Mouse (Mus musculus) neural tube, embryonic 14.5 days (tissue): ENCODE results near the gene Ggta1. TPM values are rescaled to one million over a fixed set of nuclear protein-coding genes. Genes with fewer than 3 reads are reported as not detected.

Experiments
- ATAC-seq: fragments of 200-750 bp; cut with Nextera tagmentation; 2 replicates; pipeline ENCODE4 v1.8.0; 2017; ENCODE audit warnings: low read depth, mild to moderate bottlenecking, moderate TSS enrichment, moderate library complexity
- H3K27ac ChIP-seq: fragments of 300-500 bp; sonication (generic); 2 replicates; pipeline ENCODE4 v1.5.1; 2014; ENCODE audit warnings: low read depth, mild to moderate bottlenecking, control low read depth, low read length, moderate library complexity, mixed read lengths
- H3K27me3 ChIP-seq: fragments of 300-500 bp; sonication (generic); 2 replicates; pipeline ENCODE4 v1.6.1; 2014; ENCODE audit warnings: low read length; ENCODE audit not compliant: control insufficient read depth, insufficient read depth
- H3K36me3 ChIP-seq: fragments of 300-500 bp; sonication (generic); 2 replicates; pipeline ENCODE4 v1.6.1; 2014; ENCODE audit warnings: low read length, mixed read lengths; ENCODE audit not compliant: control insufficient read depth, insufficient read depth
- H3K4me1 ChIP-seq: fragments of 300-500 bp; sonication (generic); 2 replicates; pipeline ENCODE4 v1.6.1; 2014; ENCODE audit warnings: low read length; ENCODE audit not compliant: control insufficient read depth, insufficient read depth
- H3K4me2 ChIP-seq: fragments of 300-500 bp; sonication (generic); 2 replicates; pipeline ENCODE4 v1.6.1; 2014; ENCODE audit warnings: mild to moderate bottlenecking, low read depth, low read length, control low read depth
- H3K4me3 ChIP-seq: fragments of 300-500 bp; sonication (generic); 2 replicates; pipeline ENCODE4 v1.5.1; 2014; ENCODE audit warnings: low read depth, low read length, control low read depth, mixed read lengths
- H3K9ac ChIP-seq: fragments of 300-500 bp; sonication (generic); replicated peaks from 2 replicates; pipeline ENCODE4 v1.6.1; 2014; ENCODE audit warnings: low read depth, mild to moderate bottlenecking, control low read depth, low read length, mixed read lengths
- H3K9me3 ChIP-seq: fragments of 300-500 bp; sonication (generic); 2 replicates; pipeline ENCODE4 v1.6.1; 2016; ENCODE audit warnings: low read length; ENCODE audit not compliant: control insufficient read depth
- WGBS: fragments of 180-500 bp; shearing (Covaris S2); extraction: QIAGEN DNeasy Blood & Tissue Kit; methylation state at CpG from one replicate; pipeline ENCODE4 v1.1.7; 2014; 5-methylcytosine and 5-hydroxymethylcytosine counted together
- polyA plus RNA-seq: library from polyadenylated mRNA; unstranded; fragments of >200 nt; fragmentation: Nextera tagmentation; extraction: Ambion mirVana; gene quantifications from 2 replicates; pipeline ENCODE4 v1.2.1, GENCODE M21; 2014

The Ggta1 gene
- polyA plus RNA-seq, 1 experiment from 2014 or later: 5.3 TPM

DNA sequence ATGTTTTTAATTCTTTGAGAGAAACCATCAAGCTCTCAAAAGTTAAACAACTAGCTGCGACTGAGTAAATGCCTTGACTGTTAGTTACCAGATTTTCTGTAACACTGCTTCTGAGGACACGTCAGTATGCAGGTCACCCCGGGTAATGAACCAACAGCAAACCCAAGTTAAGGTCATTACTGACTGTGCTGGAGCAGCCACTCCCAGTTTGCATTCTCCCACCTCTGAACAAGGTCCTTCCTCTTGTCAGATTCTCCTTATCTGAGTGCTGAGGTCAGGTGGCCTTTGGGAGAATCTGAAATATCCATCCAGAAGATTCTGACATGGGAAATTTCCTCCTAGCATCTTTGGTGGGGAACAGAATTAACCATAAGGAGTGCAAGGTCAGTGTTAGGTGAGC lies 4.8 kb upstream of the Ggta1 start:
- 85% methylated on average over 3 of the region's 3 CpGs for WGBS
- H3K4me3 ChIP-seq: no peak overlapping the region
- no peak overlapping the region for H3K27ac ChIP-seq
- H3K9ac ChIP-seq: no peak overlapping the region
- H3K4me2 ChIP-seq: no peak overlapping the region
- H3K4me1 ChIP-seq: no peaks in the 10 kb centered on the region
- H3K27me3 ChIP-seq: no peaks in the 10 kb centered on the region
- no peak for ATAC-seq
- H3K9me3 ChIP-seq: no peaks in the 10 kb centered on the region
- H3K36me3 ChIP-seq: no peaks in the 10 kb centered on the region

DNA sequence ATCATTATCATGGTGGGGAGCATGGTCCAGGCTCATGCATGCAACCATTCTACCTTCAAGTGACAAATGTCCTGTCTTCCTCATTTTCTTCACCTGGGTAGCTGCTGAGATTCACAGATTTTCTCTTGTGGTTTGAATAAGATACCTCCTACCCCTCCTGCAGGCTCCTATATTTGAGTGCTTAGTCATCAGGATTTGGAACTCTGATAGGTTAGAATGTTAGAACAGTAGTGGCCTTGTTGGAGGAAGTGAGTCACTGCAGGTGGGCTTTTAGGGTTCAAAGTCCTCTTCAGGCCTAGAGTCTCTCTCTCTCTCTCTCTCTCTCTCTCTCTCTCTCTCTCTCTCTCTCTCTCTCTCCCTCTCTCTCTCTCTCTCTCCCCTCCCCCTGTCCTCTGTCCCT lies 2.6 kb upstream of the Ggta1 start:
- Histone ChIP-seq H3K9ac (no peak overlapping the region), H3K4me1 (no peaks in the 10 kb centered on the region; the same call in 1 of the 2 replicates), H3K27me3 (no peaks in the 10 kb centered on the region), H3K36me3 (no peaks in the 10 kb centered on the region), H3K4me3 (no peak overlapping the region), H3K9me3 (no peaks in the 10 kb centered on the region), H3K4me2 (no peak overlapping the region), H3K27ac (no peak overlapping the region)
- no peak for ATAC-seq

DNA sequence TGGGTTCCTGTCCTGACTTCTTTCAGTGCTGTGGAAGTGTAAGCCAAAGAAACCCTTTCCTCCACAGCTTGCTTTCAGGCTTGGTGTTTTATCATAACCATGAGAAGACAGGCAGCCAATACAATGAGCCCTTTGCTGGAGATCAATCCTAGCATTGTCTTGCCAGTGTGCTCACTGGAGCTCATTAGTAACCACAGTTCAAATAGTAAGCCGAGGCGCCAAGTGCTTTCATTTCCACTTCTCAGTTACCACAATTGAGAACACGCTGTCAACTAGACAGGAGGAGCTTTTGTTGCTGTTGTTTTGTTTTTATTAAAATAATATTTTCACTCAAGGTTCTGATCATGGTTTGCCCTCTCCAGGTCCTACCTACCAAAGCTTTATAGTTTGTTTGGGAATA lies 1.5 kb upstream of the Ggta1 start:
- Histone ChIP-seq H3K27ac (no peak overlapping the region), H3K9me3 (no peaks in the 10 kb centered on the region), H3K4me2 (no peak overlapping the region), H3K4me1 (no peaks in the 10 kb centered on the region; the same call in 1 of the 2 replicates), H3K4me3 (no peak overlapping the region), H3K36me3 (no peaks in the 10 kb centered on the region), H3K9ac (no peak overlapping the region), H3K27me3 (0 out of 2 replicates have a peak, but pooled peaks cover 3% of the 10 kb centered on the region)
- WGBS: 73% methylated on average over 3 of the region's 3 CpGs
- ATAC-seq: no peak

DNA sequence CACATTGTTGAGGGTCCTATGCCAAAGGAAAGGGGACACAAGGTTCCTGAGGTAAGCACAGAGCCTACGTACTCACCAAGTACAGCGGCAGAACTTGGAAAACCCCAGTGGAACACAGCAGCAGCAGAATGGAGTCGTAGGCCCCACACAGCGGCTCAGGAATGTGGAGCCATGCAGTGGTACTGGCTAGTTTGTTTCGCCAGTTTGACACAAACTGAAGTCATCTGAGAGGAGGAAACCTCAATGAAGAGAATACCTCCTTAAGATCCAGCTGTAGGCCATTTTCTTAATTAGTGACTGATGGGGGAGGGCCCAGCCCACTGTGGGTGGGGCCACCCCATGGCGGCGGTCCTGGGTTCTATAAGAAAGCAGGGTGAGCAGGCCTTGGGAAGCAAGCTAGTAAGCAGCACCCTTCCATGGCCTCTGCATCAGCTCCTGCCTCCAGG lies 1.1 kb upstream of the Ggta1 start:
- ATAC-seq: no peak
- Histone ChIP-seq H3K36me3 (no peaks in the 10 kb centered on the region), H3K4me2 (no peak overlapping the region), H3K27ac (no peak overlapping the region), H3K27me3 (0 out of 2 replicates have a peak, but pooled peaks cover 3% of the 10 kb centered on the region), H3K4me1 (no peaks in the 10 kb centered on the region; the same call in 1 of the 2 replicates), H3K4me3 (no peak overlapping the region), H3K9ac (no peak overlapping the region), H3K9me3 (no peaks in the 10 kb centered on the region)
- WGBS: 55% methylated on average over 7 of the region's 7 CpGs

DNA sequence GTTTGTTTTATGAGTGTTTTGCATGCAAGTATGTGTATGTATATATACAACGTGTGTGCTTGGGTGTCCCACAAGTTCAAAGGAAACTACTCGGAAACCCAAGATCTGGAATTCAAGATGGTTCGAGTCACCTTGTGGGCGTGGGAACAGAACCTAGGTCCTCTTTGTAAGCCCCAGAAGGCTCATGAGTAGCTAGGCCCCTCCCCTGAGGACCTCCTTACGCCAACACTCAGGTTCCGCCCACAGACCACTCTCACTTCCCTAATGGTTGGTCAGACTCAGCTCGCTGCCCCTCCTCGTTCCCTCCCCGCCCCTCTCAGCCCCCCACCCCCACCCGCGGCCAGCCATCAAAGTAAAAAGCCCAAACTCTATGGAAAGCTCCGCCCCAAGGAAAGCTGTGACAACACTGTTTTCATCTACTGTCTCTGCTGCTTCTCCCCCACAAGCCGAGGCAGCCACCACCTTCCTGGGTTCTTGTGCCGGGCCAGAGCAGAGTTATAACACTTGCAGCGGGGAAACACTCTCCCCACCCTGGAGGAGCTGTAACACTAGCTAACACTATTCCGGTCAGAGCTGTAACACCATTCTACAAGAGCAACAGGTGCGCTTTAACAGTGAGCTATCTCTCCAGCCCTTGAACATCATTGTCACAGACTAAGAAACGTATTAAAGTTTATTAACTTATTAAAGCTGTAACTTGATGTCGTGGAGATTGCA lies 499 bp upstream of the Ggta1 start:
- no peak overlapping the region for H3K4me3 ChIP-seq
- H3K36me3 ChIP-seq: no peaks in the 10 kb centered on the region
- no peak overlapping the region for H3K27ac ChIP-seq
- no peak overlapping the region for H3K4me2 ChIP-seq
- H3K4me1 ChIP-seq: no peaks in the 10 kb centered on the region; the same call in 1 of the 2 replicates
- H3K9ac ChIP-seq: no peak overlapping the region
- ATAC-seq: 0 out of 2 replicates have a peak, but pooled peaks have one; percentile 33
- no peaks in the 10 kb centered on the region for H3K9me3 ChIP-seq
- H3K27me3 ChIP-seq: 0 out of 2 replicates have a peak, but pooled peaks cover 3% of the 10 kb centered on the region
- 12% methylated on average over 19 of the region's 19 CpGs for WGBS

DNA sequence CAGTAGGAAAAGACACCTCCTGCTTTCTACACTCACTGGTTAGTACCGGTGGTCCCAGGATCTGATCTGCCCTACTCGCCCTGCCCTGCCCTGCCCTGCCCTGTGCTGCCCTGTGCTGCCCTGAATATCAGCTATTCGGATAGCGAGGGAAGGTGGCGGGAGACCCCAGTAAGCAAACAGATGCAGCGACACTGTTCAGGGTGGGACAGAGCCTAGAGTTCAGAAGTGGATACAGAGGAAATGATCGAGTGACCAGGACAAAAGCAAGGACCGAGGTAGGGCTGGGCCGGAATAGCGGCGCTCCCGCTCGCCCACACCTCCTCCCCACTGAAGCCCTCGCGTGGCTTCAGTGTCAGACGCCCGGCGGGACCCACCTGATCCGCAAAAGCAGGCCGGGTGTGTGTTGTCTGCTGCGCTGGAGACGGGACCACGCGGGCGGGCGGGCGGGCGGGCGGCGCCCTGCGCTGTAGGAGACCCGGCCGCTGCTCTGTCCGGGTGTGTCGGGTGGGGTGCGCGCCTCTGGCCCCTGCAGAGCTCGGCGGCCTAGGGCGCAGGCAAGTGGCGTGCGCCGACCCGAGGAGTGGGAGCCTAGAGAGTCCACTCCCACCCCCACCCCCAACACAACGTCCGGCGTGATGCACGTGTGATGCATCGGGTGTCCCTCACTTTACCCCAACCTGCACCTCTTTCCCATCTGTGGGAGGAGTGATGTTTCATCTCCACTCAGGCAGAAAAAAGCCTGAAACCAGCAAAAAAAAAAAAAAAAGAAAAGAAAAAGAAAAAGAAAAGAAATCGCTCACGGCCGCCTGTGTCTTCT lies 852 bp downstream of the Ggta1 start:
- H3K9me3 ChIP-seq: no peaks in the 10 kb centered on the region
- 0 out of 2 replicates have a peak, but pooled peaks cover 3% of the 10 kb centered on the region for H3K27me3 ChIP-seq
- H3K36me3 ChIP-seq: no peaks in the 10 kb centered on the region
- peak overlapping the region; percentile 47 for H3K4me3 ChIP-seq
- peak overlapping the region; percentile 58 for H3K9ac ChIP-seq
- 2% methylated on average over 38 of the region's 52 CpGs for WGBS
- H3K27ac ChIP-seq: no peak overlapping the region
- ATAC-seq: peak; percentile 73; the same call in 1 of the 2 replicates
- H3K4me1 ChIP-seq: no peaks in the 10 kb centered on the region; the same call in 1 of the 2 replicates
- H3K4me2 ChIP-seq: peak overlapping the region; percentile 95

DNA sequence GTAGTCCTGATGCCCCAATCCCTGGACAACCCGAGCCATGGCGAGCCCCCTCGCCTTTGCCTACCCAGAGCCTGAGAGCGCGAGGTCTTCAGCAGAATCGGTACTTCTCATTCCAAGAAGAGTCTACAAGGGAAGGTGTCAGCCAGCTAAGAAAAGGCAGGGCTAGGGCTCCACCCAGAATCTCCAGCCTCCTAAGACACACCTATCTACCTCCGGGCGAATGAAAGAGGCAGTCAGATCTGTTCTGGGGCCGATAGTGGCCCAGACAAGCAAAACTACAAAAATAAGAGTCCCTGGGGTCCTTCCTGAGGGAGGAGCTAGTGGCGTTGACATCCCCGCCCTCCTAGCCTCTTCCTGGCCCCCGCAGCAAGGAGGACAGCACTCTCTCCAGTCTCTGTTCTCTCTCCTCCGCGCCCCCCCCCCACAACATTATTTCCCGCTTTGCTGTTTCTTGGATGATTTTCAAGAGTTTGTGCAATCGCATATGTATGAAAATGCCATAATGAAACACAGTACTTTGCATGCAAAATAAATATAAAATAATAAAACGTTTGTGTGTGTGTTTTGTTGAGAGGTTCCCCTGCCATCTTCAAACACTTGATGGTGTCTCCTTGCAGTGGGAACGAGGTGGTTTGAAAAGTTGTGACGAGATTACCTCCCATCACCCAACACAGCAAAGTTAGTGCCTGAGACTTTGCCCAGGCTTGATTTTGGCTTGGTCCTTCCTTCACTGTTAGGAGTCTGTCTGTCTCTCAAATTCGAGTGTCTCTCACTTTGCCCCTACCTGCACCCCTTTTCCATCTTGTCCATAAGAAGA lies 1.7 kb downstream of the Ggta1 start:
- Histone ChIP-seq H3K27me3 (0 out of 2 replicates have a peak, but pooled peaks cover 3% of the 10 kb centered on the region), H3K27ac (no peak overlapping the region), H3K4me1 (no peaks in the 10 kb centered on the region; the same call in 1 of the 2 replicates), H3K9me3 (no peaks in the 10 kb centered on the region), H3K36me3 (no peaks in the 10 kb centered on the region), H3K4me3 (peak overlapping the region; percentile 47), H3K9ac (peak overlapping the region; percentile 58; the same call in 1 of the 2 replicates), H3K4me2 (peak overlapping the region; percentile 95)
- ATAC-seq: no peak
- WGBS: 3% methylated on average over 19 of the region's 20 CpGs

DNA sequence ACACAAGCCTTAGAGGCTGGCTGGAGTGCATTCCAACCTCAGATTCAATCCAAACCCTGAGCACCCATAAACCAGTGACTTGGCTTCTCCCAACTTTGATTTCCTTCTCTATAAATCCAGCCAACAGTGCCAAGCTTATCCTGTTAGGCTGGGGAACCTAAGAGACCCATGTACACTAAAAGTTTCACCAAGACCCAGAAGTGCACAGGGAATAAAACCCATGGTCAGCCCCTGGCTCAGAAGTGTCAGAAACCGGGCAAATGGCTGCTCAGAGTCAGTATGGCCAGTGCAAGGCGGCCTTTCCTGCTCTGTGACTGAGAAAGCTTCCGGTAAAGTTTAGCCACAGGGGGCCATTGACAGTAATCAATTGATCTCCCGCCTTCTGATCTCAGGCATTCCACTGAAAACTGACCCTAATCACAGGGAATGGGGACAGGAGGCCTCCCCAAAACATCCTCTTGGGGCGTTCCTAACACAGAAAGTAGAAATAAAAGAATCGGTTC lies 2.6 kb downstream of the Ggta1 start:
- peak overlapping the region; percentile 95; the same call in 1 of the 2 replicates for H3K4me2 ChIP-seq
- no peaks in the 10 kb centered on the region; the same call in 1 of the 2 replicates for H3K4me1 ChIP-seq
- peak overlapping the region; percentile 4; the same call in 1 of the 2 replicates for H3K4me3 ChIP-seq
- 17% methylated on average over 6 of the region's 6 CpGs for WGBS
- no peaks in the 10 kb centered on the region for H3K36me3 ChIP-seq
- H3K9ac ChIP-seq: no peak overlapping the region
- ATAC-seq: no peak
- no peak overlapping the region for H3K27ac ChIP-seq
- H3K27me3 ChIP-seq: 0 out of 2 replicates have a peak, but pooled peaks cover 3% of the 10 kb centered on the region
- H3K9me3 ChIP-seq: no peaks in the 10 kb centered on the region
